Mouse (Mus musculus): ENCODE data around the gene Gm13023. TPM values are rescaled to one million over a fixed set of nuclear protein-coding genes. Genes with fewer than 3 reads are reported as not detected.

Gene Gm13023
- polyA plus RNA-seq (2012; rRNA removed): not detected in 2 replicates

DNA sequence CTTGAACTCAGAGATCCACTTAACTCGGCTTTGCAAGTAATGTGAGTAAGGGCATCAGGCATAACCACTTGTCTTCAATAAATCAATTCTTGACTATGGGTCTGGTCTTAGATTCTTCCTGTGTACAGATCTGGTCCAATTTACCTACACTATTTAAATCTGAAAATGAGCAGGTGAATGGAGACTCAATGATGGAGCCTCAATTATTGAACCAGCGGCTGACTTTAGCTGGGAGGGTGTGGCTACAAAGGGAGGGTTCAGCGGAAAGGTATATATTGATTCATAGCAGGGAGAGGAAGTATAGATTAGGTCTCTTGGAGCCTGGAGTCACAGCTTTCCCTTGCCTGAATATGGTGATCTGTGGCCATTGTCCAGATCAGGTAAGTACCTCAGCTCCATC, at the start of gene Gm13023:
Gm13023 (plus strand) TSS at position 301 of the 400 bp plus-strand sequence.

DNA sequence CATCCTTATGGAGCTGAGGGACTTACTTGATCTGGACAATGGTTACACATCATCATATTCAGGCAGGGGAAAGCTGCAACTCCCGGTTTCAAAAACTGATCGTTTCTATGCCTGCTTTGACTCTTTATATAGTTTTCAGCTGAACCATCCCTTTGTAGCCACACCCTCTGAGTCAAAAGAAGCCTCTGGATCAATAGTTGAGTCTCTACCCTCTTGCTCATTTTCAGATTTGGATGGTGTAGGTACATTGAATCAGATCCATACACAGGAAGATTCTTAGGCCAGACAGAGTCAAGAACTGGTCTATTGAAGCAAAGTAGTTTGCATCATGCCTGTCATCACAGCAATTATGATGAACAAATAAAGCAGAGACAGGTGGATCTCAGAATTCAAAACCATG, 26.8 kb downstream of the Gm13023 start, which contains the start of gene Gm13084:
Gm13084 (minus strand) TSS at position 101 of the 400 bp plus-strand sequence.

Other genes starting within 250 kb of the Gm13023 start
- not detected in 2 replicates for gene BC080695, start 237.7 kb upstream of the Gm13023 start, polyA plus RNA-seq (2012; rRNA removed)
- gene Gm13057, start 237.6 kb upstream of the Gm13023 start, polyA plus RNA-seq (2012; rRNA removed): not detected in 2 replicates
- gene Gm13083, start 174.3 kb upstream of the Gm13023 start, polyA plus RNA-seq (2012; rRNA removed): not detected in 2 replicates
- not detected in 2 replicates for gene Gm13088, start 132.1 kb upstream of the Gm13023 start, polyA plus RNA-seq (2012; rRNA removed)
- not detected in 2 replicates for gene Gm13089, start 86.6 kb upstream of the Gm13023 start, polyA plus RNA-seq (2012; rRNA removed)
- not detected in 2 replicates for gene Gm13078, start 69.9 kb upstream of the Gm13023 start, polyA plus RNA-seq (2012; rRNA removed)
- gene Gm13084, start 26.7 kb downstream of the Gm13023 start, polyA plus RNA-seq (2012; rRNA removed): not detected in 2 replicates
- gene Gm13103, start 57.1 kb downstream of the Gm13023 start, polyA plus RNA-seq (2012; rRNA removed): not detected in 2 replicates
- gene Pramef6, start 111.0 kb downstream of the Gm13023 start, polyA plus RNA-seq (2012; rRNA removed): not detected in 2 replicates
- gene Pramef25, start 161.7 kb downstream of the Gm13023 start, polyA plus RNA-seq (2012; rRNA removed): not detected in 2 replicates
- not detected in 2 replicates for gene Gm13101, start 177.6 kb downstream of the Gm13023 start, polyA plus RNA-seq (2012; rRNA removed)
- gene Pramef17, start 205.0 kb downstream of the Gm13023 start, polyA plus RNA-seq (2012; rRNA removed): not detected in 2 replicates